Mouse (Mus musculus): Measurements from ENCODE around the gene Rnf130. TPM values are rescaled to one million over a fixed set of nuclear protein-coding genes. Genes with fewer than 3 reads are reported as not detected.

The Rnf130 gene
- polyA plus RNA-seq, 1 experiment from 2014 or later, result 39.6 TPM

DNA sequence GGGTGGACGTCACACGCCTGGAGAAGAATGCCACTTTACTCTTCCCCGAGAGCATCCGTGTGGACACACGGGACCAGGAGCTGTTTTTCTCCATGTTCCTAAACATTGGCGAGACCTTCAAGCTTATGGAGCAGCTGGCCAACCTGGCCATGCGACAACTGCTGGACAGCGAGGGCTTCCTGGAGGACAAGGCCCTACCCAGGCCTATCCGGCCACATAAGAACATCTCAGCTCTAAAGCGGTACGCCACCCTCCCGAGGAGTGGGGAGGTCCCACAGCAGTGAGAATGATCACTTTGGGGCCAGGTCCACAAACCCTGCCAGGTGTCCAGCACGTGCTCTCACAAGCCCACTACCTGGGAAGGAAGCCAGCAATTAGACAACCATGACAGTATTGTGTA lies 121.0 kb downstream of the Rnf130 start:
- H3K36me3 ChIP-seq, result peaks cover 73% of the 10 kb centered on the region
- ATAC-seq (replicated peaks; ENCODE audit: insufficient number of reproducible peaks, insufficient read depth, low FRiP score, low read depth), result no peak

GRCm38 (mm10) chr11:50147267-50147957 lies 122.3 kb downstream of the Rnf130 start:
- Histone ChIP-seq H3K9ac (no peak overlapping the region), H3K4me3 (no peak overlapping the region), H3K27me3 (no peaks in the 10 kb centered on the region), H3K9me3 (replicated peaks) (no peaks in the 10 kb centered on the region), H3K27ac (peak overlapping the region; percentile 75), H3K36me3 (peaks cover 78% of the 10 kb centered on the region), H3K4me1 (replicated peaks) (peaks cover 14% of the 10 kb centered on the region), H3K4me2 (no peak overlapping the region)
- WGBS, result 37% methylated on average over 9 of the region's 9 CpGs
- ATAC-seq (replicated peaks; ENCODE audit: insufficient number of reproducible peaks, insufficient read depth, low FRiP score, low read depth), result peak; percentile 65

More for the DNA sequence above, 121.0 kb downstream of the Rnf130 start:
- WGBS, result 96% methylated on average over 13 of the region's 13 CpGs
- Histone ChIP-seq H3K4me1 (replicated peaks) (peaks cover 14% of the 10 kb centered on the region), H3K4me3 (no peak overlapping the region), H3K27me3 (no peaks in the 10 kb centered on the region), H3K27ac (no peak overlapping the region), H3K4me2 (no peak overlapping the region), H3K9ac (no peak overlapping the region), H3K9me3 (replicated peaks) (no peaks in the 10 kb centered on the region)

DNA sequence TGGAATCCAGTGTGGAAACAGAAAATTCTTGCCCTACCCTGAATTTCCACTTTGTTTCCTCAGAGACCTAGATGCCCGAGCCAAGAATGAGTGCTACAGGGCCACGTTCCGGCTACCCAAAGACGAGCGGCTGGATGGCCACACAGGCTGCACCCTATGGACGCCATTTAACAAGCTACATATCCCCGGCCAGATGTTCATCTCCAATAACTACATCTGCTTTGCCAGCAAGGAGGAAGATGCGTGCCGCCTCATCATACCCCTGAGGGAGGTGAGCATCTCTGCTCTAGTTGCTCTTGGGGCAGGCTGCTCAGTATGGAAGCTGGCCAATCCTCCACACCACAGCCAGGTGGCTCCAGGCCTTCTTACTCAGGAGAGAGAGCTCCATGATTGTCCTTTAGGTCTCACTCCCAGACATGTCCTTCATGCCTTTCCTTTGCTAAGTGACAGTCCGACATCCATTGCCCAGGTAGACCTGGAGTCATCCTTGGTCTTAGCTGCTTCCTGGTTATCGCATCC lies 122.9 kb downstream of the Rnf130 start:
- Histone ChIP-seq H3K9me3 (replicated peaks) (no peaks in the 10 kb centered on the region), H3K36me3 (peaks cover 78% of the 10 kb centered on the region), H3K27me3 (no peaks in the 10 kb centered on the region), H3K27ac (peak overlapping the region; percentile 75), H3K4me1 (replicated peaks) (peaks cover 14% of the 10 kb centered on the region), H3K4me3 (no peak overlapping the region), H3K4me2 (no peak overlapping the region), H3K9ac (no peak overlapping the region)
- no peak for ATAC-seq (replicated peaks; ENCODE audit: insufficient number of reproducible peaks, insufficient read depth, low FRiP score, low read depth)
- WGBS, result 95% methylated on average over 11 of the region's 11 CpGs

- 84% methylated on average over 7 of the region's 7 CpGs for whole genome bisulfite sequencing
- peaks cover 75% of the 10 kb centered on the region for H3K36me3 ChIP-seq
These were observed 124.1 kb downstream of the Rnf130 start for GRCm38 (mm10) chr11:50149200-50149599.

GRCm38 (mm10) chr11:50149603-50150150 lies 124.5 kb downstream of the Rnf130 start:
- H3K4me1 ChIP-seq (replicated peaks), result peaks cover 14% of the 10 kb centered on the region
- no peak overlapping the region for H3K4me2 ChIP-seq
- WGBS, result 81% methylated on average over 9 of the region's 9 CpGs
- H3K4me3 ChIP-seq, result no peak overlapping the region
- H3K27me3 ChIP-seq, result no peaks in the 10 kb centered on the region
- H3K9me3 ChIP-seq (replicated peaks), result no peaks in the 10 kb centered on the region
- no peak overlapping the region for H3K9ac ChIP-seq
- no peak for ATAC-seq (replicated peaks; ENCODE audit: insufficient number of reproducible peaks, insufficient read depth, low FRiP score, low read depth)
- H3K27ac ChIP-seq, result no peak overlapping the region
- H3K36me3 ChIP-seq, result peaks cover 79% of the 10 kb centered on the region

More at GRCm38 (mm10) chr11:50149200-50149599, 124.1 kb downstream of the Rnf130 start:
- no peak for ATAC-seq (replicated peaks; ENCODE audit: insufficient number of reproducible peaks, insufficient read depth, low FRiP score, low read depth)
- Histone ChIP-seq H3K4me2 (no peak overlapping the region), H3K4me1 (replicated peaks) (peaks cover 14% of the 10 kb centered on the region), H3K27ac (no peak overlapping the region), H3K27me3 (no peaks in the 10 kb centered on the region), H3K9me3 (replicated peaks) (no peaks in the 10 kb centered on the region), H3K4me3 (no peak overlapping the region), H3K9ac (no peak overlapping the region)

GRCm38 (mm10) chr11:50151374-50151773 lies 126.2 kb downstream of the Rnf130 start:
- no peaks in the 10 kb centered on the region for H3K27me3 ChIP-seq
- peaks cover 14% of the 10 kb centered on the region for H3K4me1 ChIP-seq (replicated peaks)
- H3K27ac ChIP-seq, result no peak overlapping the region
- WGBS, result 84% methylated on average over 3 of the region's 3 CpGs
- no peak overlapping the region for H3K4me2 ChIP-seq
- no peak for ATAC-seq (replicated peaks; ENCODE audit: insufficient number of reproducible peaks, insufficient read depth, low FRiP score, low read depth)
- H3K36me3 ChIP-seq, result peaks cover 81% of the 10 kb centered on the region
- no peak overlapping the region for H3K4me3 ChIP-seq
- no peaks in the 10 kb centered on the region for H3K9me3 ChIP-seq (replicated peaks)
- no peak overlapping the region for H3K9ac ChIP-seq

- no peaks in the 10 kb centered on the region for H3K27me3 ChIP-seq
These were observed 129.0 kb downstream of the Rnf130 start for GRCm38 (mm10) chr11:50154166-50154565.

More at GRCm38 (mm10) chr11:50154166-50154565, 129.0 kb downstream of the Rnf130 start:
- no peaks in the 10 kb centered on the region for H3K4me1 ChIP-seq (replicated peaks)
- no peak overlapping the region for H3K9ac ChIP-seq
- no peak overlapping the region for H3K4me3 ChIP-seq
- H3K36me3 ChIP-seq, result peaks cover 95% of the 10 kb centered on the region
- ATAC-seq (replicated peaks; ENCODE audit: insufficient number of reproducible peaks, insufficient read depth, low FRiP score, low read depth), result no peak
- no peak overlapping the region for H3K4me2 ChIP-seq
- 71% methylated on average over 9 of the region's 9 CpGs for WGBS
- H3K27ac ChIP-seq, result no peak overlapping the region
- no peaks in the 10 kb centered on the region for H3K9me3 ChIP-seq (replicated peaks)

MicroRNA genes within 50 kb of the gene (microRNA counts, 519-probe panel; counts per million panel counts)
- microRNA mmu-miR-340-3p (1,714 counts per million, percentile 11 among the panel's probes with 10 or more counts), microRNA mmu-miR-340-5p (3,269 counts per million, percentile 79 among the panel's probes with 10 or more counts)

Small RNAs within 50 kb of the gene (microRNA-seq; reads per million reads assigned to microRNA genes)
- gene Mir340, result 187 reads per million, percentile 58 among the genes with 10 or more reads in this experiment

Other genes starting within 250 kb of the Rnf130 start
- gene Gfpt2, start 231.2 kb upstream of the Rnf130 start, polyA plus RNA-seq (2015; fragmentation: Nextera tagmentation; extraction: Ambion mirVana), result 10.3 and 11.7 TPM in 2 replicates
- gene Mapk9, start 178.6 kb upstream of the Rnf130 start, polyA plus RNA-seq (2015; fragmentation: Nextera tagmentation; extraction: Ambion mirVana), result 31.1 and 33.0 TPM in 2 replicates
- gene Rasgef1c, start 123.5 kb upstream of the Rnf130 start, polyA plus RNA-seq (2015; fragmentation: Nextera tagmentation; extraction: Ambion mirVana), result 0.05 and 0.28 TPM in 2 replicates
- 25.6 and 33.8 TPM in 2 replicates for gene Tbc1d9b, start 106.0 kb downstream of the Rnf130 start, polyA plus RNA-seq (2015; fragmentation: Nextera tagmentation; extraction: Ambion mirVana)
- gene Mrnip, start 149.1 kb downstream of the Rnf130 start, polyA plus RNA-seq (2015; fragmentation: Nextera tagmentation; extraction: Ambion mirVana), result 7.9 and 12.2 TPM in 2 replicates
- gene Sqstm1, start 185.5 kb downstream of the Rnf130 start, polyA plus RNA-seq (2015; fragmentation: Nextera tagmentation; extraction: Ambion mirVana), result 213 and 270 TPM in 2 replicates
- 29.2 and 35.5 TPM in 2 replicates for gene Mgat4b, start 185.5 kb downstream of the Rnf130 start, polyA plus RNA-seq (2015; fragmentation: Nextera tagmentation; extraction: Ambion mirVana)
- 1.6 and 2.6 TPM in 2 replicates for gene Ltc4s, start 213.3 kb downstream of the Rnf130 start, polyA plus RNA-seq (2015; fragmentation: Nextera tagmentation; extraction: Ambion mirVana)